ENCODE assay signal across 31 mouse cellular contexts in genomic region chr13:92246966-92247365, GRCm38 (mm10). TPM values are rescaled to one million over a fixed set of nuclear protein-coding genes. Genes with fewer than 3 reads are reported as not detected.
DNase-seq lines count a peak whose midpoint lies in the region; ATAC-seq and TF ChIP-seq lines count a peak whose summit lies in the region.
"Had no signal": no experiment of that assay in that cellular context is flagged by ENCODE, and none has a peak within 500 bp of the region (broad histone marks: within the 10 kb centered on the region; RNA-seq: fewer than 3 reads in every experiment).

No protein-coding gene starts in this region.

- H3K27me3 ChIP-seq in heart, adult 2 months (ENCODE audit: control insufficient read depth, insufficient read depth, low read length) = no peaks in the 10 kb centered on the region
- H3K27me3 ChIP-seq in liver, postnatal 0 days (ENCODE audit: insufficient read depth, low read length) = no peaks in the 10 kb centered on the region
- H3K27me3 ChIP-seq: embryonic facial prominence, embryonic 12.5 days; embryonic facial prominence, embryonic 15.5 days; hindbrain, embryonic 12.5 days; hindbrain, embryonic 15.5 days had no signal

- no peaks in the 10 kb centered on the region for H3K36me3 ChIP-seq in heart, adult 2 months (ENCODE audit: control insufficient read depth, insufficient read depth, low read length)
- no peaks in the 10 kb centered on the region for H3K36me3 ChIP-seq in liver, postnatal 0 days (replicated peaks; ENCODE audit: insufficient read depth, low read length)
- H3K36me3 ChIP-seq: hindbrain, embryonic 15.5 days had no signal

- intact Hi-C loops in heart, adult 2 months (cut with DNase I) = no loop called here

- WGBS in heart, adult 2 months = 93% methylated on average over 5 of the region's 5 CpGs
- 85% methylated on average over 5 of the region's 5 CpGs for WGBS in liver, postnatal 0 days (ENCODE audit: insufficient replicate concordance)

- no peak for TF ChIP-seq POLR2A in cortical plate, adult 2 months (IDR thresholded peaks at IDR 0.05; ENCODE audit: extremely low read depth, insufficient read depth, low read length)
- no peak for TF ChIP-seq POLR2A in heart, adult 2 months (IDR thresholded peaks at IDR 0.05; ENCODE audit: insufficient read depth, low read depth, low read length)

- DNase-seq in left cerebral cortex, adult 18-20 months (ENCODE audit: low spot score in 2 of 2) = peak; percentile 28 to 60
- DNase-seq in left cerebral cortex, adult 11 months (ENCODE audit: low spot score) = no peak
- peak; percentile 47 for DNase-seq in right cerebral cortex, adult 18-20 months
- DNase-seq in right cerebral cortex, postnatal 25 days = no peak
- peak; percentile 40 for DNase-seq in brain, adult 2 months (ENCODE audit: low read depth, low spot score)
- DNase-seq in heart, adult 2 months = no peak
- DNase-seq in liver, postnatal 0 days = no peak
- DNase-seq: adrenal gland, adult 2 months; adrenal gland, postnatal 14 days; cerebellum, adult 18-20 months; cerebellum, adult 9-10 months; cerebellum, postnatal 14 days; forebrain, postnatal 0 days; gastrocnemius, postnatal 10 days; gastrocnemius, postnatal 36 days had no signal

- peak overlapping the region; percentile 66; the same call in 1 of the 2 replicates for H3K27ac ChIP-seq in cortical plate, adult 2 months (ENCODE audit: insufficient read depth, low read length)
- no peak overlapping the region for H3K27ac ChIP-seq in heart, adult 2 months
- no peak overlapping the region for H3K27ac ChIP-seq in liver, postnatal 0 days (ENCODE audit: low read depth)
- H3K27ac ChIP-seq: embryonic facial prominence, embryonic 12.5 days; embryonic facial prominence, embryonic 15.5 days; hindbrain, embryonic 12.5 days; hindbrain, embryonic 15.5 days had no signal

- no peaks in the 10 kb centered on the region for H3K79me2 ChIP-seq in heart, adult 2 months (replicated peaks; ENCODE audit: control insufficient read depth, insufficient read depth, low read length)

- H3K9me3 ChIP-seq in liver, postnatal 0 days (ENCODE audit: low read length) = no peaks in the 10 kb centered on the region
- H3K9me3 ChIP-seq: embryonic facial prominence, embryonic 12.5 days; embryonic facial prominence, embryonic 15.5 days; hindbrain, embryonic 12.5 days; hindbrain, embryonic 15.5 days had no signal

- H3K9ac ChIP-seq in heart, adult 2 months (ENCODE audit: low read depth, low read length) = no peak overlapping the region
- no peak overlapping the region for H3K9ac ChIP-seq in liver, postnatal 0 days (replicated peaks)
- H3K9ac ChIP-seq: embryonic facial prominence, embryonic 12.5 days; embryonic facial prominence, embryonic 15.5 days; forebrain, postnatal 0 days; hindbrain, embryonic 12.5 days; hindbrain, embryonic 15.5 days had no signal

- no peak for TF ChIP-seq EP300 in heart, adult 2 months (IDR thresholded peaks at IDR 0.05; ENCODE audit: insufficient read depth, low read depth, low read length)
- TF ChIP-seq EP300 in liver, postnatal 0 days (IDR thresholded peaks at IDR 0.05; ENCODE audit: low read depth) = no peak

- no peak for ATAC-seq in liver, postnatal 0 days
- ATAC-seq: CD4-positive, CD25-positive, alpha-beta regulatory T cell, adult 4 months; forebrain, embryonic 14.5 days; forebrain, postnatal 0 days had no signal

- TF ChIP-seq CTCF in cortical plate, adult 2 months (IDR thresholded peaks at IDR 0.05; ENCODE audit: extremely low read depth, insufficient read depth, low read length) = no peak
- TF ChIP-seq CTCF in heart, adult 2 months (IDR thresholded peaks at IDR 0.05) = no peak
- no peak for TF ChIP-seq CTCF in liver, postnatal 0 days (IDR thresholded peaks at IDR 0.05; ENCODE audit: low read depth)

- no peak overlapping the region for H3K4me3 ChIP-seq in cortical plate, adult 2 months (ENCODE audit: insufficient read depth, low read length)
- H3K4me3 ChIP-seq in heart, adult 2 months = no peak overlapping the region
- no peak overlapping the region for H3K4me3 ChIP-seq in liver, postnatal 0 days (ENCODE audit: low read depth, low read length)
- H3K4me3 ChIP-seq: embryonic facial prominence, embryonic 12.5 days; embryonic facial prominence, embryonic 15.5 days; hindbrain, embryonic 12.5 days; hindbrain, embryonic 15.5 days had no signal

- H3K4me2 ChIP-seq in liver, postnatal 0 days (ENCODE audit: low read depth, low read length) = no peak overlapping the region
- H3K4me2 ChIP-seq: embryonic facial prominence, embryonic 12.5 days; embryonic facial prominence, embryonic 15.5 days; heart, embryonic 11.5 days; hindbrain, embryonic 12.5 days; hindbrain, embryonic 15.5 days had no signal

- H3K4me1 ChIP-seq in cortical plate, adult 2 months (ENCODE audit: control insufficient read depth, insufficient read depth, low read length) = peaks cover 3% of the 10 kb centered on the region; the same call in 1 of the 2 replicates
- H3K4me1 ChIP-seq in heart, adult 2 months (ENCODE audit: control insufficient read depth, insufficient read depth, low read length) = no peaks in the 10 kb centered on the region
- H3K4me1 ChIP-seq in liver, postnatal 0 days (ENCODE audit: insufficient read depth) = no peaks in the 10 kb centered on the region
- H3K4me1 ChIP-seq: embryonic facial prominence, embryonic 12.5 days; embryonic facial prominence, embryonic 15.5 days; hindbrain, embryonic 12.5 days; hindbrain, embryonic 15.5 days had no signal

RNA-seq across cellular contexts. Expression of gene Gm20379, which starts 58.8 kb away (rescaled TPM):
- not detected for total RNA-seq in left cerebral cortex, adult 18-20 months (2021)
- polyA plus RNA-seq in cortical plate, adult 2 months (2012; rRNA removed) = not detected in 2 replicates
- not detected for total RNA-seq in heart, adult 2 months (2021)
- not detected in 2 replicates for polyA plus RNA-seq in heart, adult 2 months (2012; rRNA removed)
- 0.24 and 0.38 TPM in 2 replicates for polyA plus RNA-seq in liver, postnatal 0 days (2015; fragmentation: Nextera tagmentation; extraction: Ambion mirVana)
- total RNA-seq: adrenal gland, adult 2 months; adrenal gland, postnatal 14 days; adrenal gland, postnatal 4 days; forebrain, postnatal 0 days; gastrocnemius, adult 18-20 months; gastrocnemius, postnatal 10 days; gastrocnemius, postnatal 36 days; granulocyte monocyte progenitor cell, adult 5-6 weeks; heart, adult 8-10 months; heart, postnatal 25 days; hematopoietic stem cell, adult 5-6 weeks; MEL had no signal
- polyA plus RNA-seq: adrenal gland, adult 2 months; brain, embryonic 14.5 days had no signal

Comparison
In these comparisons a context has a peak if more than half of its experiments do, and no peak if none do; other contexts are left out.
1. DNase-seq: peak in left cerebral cortex, adult 18-20 months (2 of 2), right cerebral cortex, adult 18-20 months (single experiment) and brain, adult 2 months (single experiment); none in left cerebral cortex, adult 11 months (single experiment), right cerebral cortex, postnatal 25 days (single experiment), heart, adult 2 months (0 of 2) and liver, postnatal 0 days (single experiment).